Mouse (Mus musculus): ENCODE measurements at regions not wholly inside any gene's neighbourhood (a gene's known extent, or its start where the extent isn't known, plus 50 kb on each side); places are given as distances from the start of the nearest gene placed in this dataset.

DNA sequence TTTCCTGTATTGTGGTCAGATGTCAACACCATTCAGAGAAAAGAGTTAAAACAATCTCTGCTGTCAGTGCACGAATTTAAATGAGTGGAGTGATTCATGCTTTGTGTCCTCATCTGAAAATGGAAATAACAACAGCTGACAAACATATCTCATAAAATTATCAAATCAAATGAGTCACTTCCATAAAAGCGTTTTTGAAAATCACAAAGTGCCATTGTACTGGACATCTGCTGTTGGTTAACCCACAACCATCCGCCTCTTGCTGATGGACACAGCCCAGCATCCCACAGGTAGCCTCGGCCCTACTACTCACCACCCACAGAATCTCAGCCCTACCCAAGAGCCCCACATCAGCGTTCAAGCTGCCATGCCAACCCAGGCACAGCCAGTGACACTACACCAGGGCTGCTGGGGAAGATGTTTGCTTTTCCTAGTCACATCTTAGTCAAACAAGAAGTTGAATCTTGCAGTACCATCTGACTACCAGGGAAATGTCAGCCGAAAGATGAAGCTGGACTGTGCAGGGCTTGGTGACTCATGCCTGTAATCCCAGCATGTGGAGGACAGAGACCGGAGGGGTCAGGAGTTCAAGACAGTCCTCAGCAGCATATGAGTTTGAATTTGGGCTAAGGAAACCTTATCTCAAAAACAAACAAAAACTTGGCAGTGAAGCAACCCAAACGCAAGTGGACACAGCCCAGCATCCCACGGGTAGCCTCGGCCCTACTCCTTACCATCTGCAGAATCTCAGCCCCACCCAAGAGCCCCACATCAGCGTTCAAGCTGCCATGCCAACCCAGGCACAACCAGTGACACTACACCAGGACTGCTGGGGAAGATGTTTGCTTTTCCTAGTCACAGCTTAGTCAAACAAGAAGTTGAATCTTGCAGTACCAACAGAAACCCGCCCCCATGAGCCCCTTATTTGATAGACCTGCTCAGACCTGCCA is 131.9 kb upstream of the Noct start:
- DNase-seq = no peak

DNA sequence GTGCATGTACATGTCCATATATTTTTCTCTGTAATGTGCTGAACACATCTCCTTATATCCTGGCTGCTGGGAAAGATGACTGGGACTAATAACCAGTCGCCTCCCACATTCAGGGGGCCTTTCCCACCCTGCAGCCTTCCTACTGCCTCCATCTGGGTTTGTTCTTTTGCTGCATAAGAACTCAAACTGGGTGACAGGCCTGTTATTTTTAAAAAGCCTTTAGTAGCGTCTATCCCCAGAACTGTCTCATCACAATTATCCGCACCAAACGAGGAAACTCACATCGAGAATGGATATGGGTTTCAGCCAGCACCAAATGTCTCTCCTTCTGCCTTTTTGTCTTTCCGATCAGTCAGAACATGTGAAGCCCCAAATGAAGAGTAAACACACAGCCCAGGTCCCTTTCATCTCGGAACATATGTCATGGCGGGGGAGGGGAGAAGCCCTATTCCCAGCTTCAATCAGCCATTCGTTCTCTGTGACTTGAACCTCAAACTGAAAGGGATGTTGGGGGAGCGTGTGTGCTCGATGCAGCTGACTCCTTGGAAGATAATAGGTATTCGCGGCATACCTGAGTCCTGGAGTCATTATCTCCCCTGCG is 128.3 kb upstream of the Noct start:
- DNase-seq = peak; percentile 34

DNA sequence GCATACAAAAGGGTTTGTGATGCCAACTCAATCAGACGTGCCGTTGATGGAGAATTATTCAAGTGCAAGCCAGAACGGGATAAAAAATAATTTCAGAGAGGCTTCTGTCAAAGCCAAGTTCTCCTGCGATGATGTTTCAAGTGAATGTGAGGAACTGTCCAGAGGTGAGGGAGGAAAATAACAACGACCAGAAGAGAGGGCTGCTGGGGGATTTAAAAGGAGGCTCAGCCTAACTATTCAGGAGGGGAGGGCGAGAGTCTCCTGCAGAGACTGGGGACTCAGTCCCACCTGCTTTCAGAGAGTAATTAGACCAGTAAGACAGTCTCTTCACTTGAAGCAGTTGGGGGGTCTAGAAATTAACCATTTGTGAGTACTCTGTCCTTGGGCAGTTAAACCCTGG is 127.7 kb upstream of the Noct start:
- no peak for DNase-seq

DNA sequence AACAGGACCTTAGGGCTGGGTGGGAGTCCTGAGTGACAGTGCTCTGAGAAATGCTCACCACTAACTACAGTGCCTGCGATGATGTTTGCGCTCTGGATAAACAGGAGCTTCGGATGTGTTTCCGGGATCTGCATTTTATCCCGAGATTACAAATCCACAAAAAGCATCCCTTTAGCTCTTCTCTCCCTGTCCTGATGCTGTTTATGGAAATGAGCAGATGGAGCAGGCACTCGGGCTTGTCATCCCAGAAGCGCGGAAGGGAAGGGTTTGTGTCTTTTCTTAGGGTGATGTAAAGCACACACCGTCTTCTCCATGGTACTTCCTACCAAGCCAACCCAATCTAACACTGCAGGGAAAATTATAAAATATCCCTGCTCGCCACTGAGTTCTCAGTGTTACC is 126.9 kb upstream of the Noct start:
- DNase-seq = no peak

DNA sequence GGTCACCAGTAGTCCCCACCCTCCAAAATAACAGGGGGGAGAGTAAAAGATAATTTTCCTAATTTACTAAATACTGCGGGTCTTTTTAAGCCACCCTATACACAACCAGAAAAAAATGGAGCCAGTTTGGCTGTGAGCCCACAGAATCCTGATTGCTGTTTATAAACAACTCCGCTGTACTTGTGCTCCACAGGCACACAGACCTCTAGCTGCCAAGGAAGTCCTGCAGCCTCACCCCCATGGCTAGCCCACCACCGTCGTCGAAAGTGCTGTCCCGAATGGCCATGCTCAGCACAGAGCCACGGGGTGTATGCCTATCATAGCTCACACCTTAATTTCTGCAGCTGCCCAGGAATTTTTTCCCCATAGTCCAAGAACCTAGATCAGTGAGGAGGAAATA is 124.3 kb upstream of the Noct start:
- no peak for DNase-seq

DNA sequence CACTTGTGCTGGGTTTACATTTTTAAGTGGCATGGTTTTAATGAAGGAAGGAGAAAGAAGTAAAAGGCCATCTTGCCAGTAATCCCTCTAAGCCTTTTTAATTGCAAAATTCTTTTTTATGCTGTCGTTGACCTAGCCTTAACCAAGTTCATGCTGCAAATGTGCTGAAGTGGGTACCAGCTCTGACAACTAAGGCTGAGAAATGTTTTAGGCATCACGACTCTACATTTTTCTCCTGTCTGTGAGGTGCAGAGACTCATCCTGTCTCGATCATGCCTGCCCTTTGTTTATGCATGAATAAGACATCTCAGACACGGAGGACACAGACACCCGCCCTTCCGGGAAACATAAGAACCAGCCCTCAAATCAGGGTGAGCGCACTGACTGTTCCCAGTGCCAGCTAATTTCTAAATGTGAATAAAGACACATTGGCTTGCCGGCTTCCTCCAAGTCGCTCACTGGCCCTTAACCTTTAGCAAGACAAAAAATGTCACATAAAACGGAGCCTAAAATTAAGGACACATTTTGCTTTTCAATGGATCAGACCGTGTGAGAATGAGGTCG is 115.5 kb upstream of the Noct start:
- no peak for DNase-seq

DNA sequence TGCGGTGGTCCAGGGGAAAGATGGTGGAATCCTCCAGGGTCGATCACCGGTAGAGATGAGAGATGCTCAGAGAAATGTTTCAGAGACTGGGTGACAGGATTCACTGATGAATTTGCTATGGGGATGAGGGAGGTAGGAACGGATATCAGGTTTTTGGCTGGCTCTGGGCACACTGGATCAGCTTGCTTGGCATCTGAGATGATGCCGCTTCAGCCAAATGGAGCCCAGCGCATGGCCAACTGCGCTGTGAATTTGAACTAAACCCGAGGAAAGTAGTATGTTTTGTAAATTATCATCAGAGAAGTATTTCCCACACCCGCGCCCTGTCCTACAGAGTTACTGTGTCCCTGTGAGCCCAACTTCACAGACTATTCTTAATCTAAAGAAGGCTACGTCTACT is 113.0 kb upstream of the Noct start:
- no peak for DNase-seq

DNA sequence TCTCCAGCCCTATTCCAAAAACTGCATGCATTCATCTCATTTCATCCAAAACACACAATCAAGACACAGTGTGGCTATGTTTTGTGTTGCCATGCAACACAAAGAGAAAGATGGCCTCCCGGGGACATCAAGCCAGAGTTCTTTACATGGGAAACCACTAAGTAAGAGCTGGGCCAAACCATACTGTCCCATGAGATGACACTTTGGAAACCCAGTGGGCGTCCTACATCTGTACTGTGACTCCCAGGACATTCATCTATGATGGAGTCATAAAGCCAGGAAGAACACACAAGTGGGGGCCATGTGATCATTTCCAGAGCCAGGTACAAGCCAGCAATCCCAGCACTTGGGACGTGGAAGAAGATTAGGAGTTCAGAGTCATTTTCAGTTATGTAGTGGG is 111.9 kb upstream of the Noct start:
- no peak for DNase-seq

DNA sequence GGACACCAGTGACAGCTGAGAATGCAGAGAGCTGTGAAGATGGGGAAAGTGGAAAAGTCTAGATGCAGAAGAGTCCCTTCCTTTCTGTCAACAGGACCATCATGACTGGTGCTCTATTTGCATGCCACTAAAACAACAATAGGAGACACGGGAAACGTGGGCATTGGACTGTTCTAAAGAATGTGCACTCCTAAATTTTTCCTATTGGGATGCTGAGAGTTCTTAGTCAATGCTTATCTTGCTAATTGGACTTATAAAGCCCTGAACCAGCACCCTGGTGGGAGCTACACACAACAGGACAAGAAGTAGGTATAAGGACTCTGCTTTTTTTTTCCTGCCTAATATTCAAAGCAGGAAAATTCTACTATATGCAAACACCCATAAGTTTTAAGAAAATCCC is 108.3 kb upstream of the Noct start:
- no peak for DNase-seq

DNA sequence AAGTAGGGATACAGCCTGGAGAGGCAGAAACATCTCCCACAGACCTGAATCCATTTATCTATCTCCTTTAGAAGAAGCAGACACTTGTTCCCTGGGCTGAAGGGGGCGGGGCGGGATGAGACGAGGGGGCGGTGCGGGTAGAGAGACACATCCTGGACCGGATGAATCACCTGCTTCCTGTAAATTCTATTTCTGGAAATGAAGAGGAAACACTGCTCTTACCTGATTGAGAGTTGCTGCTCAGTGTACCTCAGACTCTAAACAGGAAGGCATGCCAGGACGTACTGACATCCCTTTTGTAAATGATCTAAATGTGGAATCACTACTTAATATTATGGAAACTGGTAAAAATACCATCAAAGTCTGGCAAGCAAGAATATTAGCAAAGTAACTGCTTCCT is 105.5 kb upstream of the Noct start:
- DNase-seq = no peak

DNA sequence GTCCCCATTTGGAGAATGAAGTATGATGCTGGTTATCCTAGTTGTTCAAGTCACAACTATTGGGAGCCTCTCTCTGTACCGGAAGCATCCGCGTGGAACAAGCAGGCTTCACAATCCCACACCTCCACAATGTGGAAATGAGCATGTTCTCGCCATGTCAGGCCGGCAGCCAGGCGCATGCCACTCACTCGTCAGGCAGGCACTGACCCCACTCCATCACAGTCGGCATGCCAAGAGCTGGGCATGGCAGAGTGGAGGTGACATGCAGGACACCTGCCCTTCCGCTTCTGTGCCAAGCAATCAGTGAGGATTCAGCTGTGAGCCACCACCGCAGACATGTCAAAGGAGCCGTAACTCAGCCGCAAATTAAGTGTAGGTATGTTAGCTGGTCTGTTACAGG is 103.7 kb upstream of the Noct start:
- peak; percentile 30 for DNase-seq

DNA sequence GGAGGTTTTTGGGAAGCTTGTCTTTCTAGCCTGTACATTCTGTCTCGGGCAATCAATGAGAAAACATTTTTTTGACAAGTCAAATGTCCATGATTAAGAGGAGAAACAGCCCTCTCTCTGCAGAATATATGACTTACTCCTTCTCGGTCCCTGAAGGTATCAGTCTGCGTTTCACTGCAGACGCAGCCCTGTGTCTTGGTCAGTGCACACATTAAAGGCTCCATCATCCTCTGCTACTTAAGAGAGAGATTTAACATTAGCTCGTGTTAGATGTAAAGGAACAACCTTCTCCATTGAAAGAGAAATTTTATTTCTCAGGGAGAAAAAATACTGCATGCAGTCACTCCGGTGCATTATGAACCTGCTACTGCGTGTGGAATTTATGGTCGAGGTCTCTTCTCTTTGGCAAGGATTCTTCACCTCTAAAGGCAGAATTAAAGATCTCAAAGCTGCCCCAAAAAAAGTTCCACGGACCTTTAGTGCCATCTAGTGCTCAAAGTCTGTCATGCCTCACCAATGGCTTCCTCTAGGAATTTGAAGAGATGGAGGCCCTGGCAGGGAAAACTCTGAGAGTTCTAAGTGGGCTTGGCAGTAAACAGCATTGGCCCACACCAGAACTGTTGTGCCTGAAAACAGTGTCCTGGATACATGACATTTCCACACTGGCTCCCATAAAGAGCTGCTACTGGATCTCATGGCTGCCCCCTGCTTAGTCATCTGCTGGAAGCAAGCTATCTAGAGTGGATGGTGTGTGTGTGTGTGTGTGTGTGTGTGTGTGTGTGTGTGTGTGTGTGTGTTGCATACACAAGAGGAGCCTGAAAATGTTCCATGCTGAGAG is 102.3 kb upstream of the Noct start:
- DNase-seq = peak; percentile 23

DNA sequence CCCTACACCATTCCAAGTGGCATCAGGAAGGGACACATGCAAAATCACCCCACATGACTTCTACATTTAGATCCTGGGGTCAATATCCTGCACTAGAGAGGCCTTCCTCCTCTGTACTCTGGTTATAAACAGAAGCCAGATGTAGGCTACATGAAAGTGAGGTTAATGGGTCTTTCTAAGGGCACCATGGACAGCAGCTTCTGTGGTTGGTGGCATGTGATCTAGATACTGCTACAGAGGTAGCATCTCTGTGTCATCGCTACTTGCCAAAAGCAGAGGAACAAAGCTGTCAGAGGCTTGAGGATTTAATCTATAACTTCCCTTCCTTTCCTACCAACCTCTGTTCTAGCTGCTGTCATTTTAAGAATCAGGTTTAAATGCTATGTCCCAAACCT is 101.7 kb upstream of the Noct start:
- no peak for DNase-seq

DNA sequence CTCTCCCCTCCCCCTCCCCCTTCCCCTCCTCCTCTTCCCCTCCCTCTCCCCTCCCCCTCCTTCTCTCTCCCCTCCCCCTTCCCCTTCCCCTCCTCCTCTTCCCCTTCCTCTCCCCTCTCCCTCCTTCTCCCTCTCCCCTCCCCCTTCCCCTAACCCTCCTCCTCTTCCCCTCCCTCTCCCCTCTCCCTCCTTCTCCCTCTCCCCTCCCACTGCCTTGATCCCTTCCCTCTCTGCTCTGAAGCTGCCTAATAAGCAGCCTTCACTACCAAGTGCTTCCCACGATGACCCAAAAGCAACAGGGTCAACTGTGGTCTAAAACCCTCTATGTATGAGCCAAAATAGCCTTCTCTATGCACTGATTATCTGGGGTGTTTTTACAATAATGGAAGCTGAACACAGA is 96.4 kb upstream of the Noct start:
- DNase-seq = no peak

DNA sequence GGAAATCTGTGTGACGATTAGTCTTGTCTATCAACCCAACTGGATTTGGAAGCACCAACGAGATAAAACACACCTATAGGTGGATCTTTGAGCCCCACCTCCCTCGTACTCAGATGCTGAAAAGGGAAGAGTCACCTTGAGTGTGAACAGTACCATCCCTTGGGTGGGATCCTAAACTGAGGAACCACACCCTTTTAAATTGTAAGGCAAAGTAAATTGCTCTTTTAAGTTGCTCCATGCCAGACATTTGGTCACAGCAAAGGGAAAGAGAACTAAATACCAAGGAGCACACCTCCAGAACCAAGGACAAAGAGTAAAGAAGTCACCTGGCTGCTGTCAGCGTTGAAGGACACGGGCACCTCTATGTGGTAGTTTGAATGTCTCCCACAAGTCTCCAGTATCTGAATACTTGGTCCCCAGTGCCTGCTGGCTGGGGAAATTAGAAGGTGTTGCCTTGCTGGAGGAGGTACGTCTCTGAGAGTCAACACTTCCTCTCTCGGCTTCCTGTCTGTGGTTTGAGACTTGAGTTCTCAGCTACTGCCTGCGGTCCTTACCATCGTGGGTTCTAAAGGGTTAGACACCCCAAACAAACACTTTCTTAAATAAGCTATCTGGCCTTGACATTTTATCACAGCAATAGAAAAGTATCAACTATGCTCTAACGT is 95.6 kb upstream of the Noct start:
- no peak for DNase-seq

DNA sequence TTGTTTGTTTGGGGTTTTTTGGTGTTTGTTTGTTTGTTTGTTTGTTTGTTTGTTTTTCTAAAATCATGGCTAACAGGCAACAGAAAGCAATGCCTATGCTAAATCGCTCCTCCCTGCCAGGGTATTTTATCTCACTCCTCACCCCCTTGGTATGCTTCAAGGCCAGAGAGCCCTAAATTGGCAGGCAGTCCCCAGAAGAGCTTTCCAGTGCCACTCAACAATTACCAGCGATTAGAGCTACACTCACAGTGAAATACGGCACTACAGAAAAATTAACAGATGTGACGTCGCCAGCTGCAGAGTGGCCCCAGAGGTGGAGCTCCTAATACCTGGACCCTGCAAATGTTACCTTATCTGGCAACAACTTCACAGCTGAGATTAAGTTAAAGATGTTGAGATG is 93.5 kb upstream of the Noct start:
- DNase-seq = no peak

DNA sequence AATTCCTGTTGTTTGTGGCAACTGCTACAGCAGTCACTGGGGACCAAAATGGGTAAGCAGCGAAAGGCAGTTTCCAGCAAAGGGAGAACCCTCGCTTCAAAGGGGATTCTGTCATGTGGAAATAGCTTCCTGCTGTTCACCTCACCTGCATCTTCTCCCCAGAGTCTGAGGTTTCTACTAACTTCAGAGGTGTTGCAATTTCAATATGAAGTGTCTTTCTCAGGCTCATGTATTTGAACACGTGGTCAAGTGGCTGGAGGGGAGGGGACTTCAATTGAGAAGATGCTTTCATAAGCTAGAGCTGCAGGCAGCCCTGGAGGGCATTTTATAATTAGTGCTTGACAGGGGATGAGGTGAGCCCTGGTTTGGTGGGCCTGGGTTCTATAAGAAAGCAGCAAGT is 92.9 kb upstream of the Noct start:
- no peak for DNase-seq

DNA sequence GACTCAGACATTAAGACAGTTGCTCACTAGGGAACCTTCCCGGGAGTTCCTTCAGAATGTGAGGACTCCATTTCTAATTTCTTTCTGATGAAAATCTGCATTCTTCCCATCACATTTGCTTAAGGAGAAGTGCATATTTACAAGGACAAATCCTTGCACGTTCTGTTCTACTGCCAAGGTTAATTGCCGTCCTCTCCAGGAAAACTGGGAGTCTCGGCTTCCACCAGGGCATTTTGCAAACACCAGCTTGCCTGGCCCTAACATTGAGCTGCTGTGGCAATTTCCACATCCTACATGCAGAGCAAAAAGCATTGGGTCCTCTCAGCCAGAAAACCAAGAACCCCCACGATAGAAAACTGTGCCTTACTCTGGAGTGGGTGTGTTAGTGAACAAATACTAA is 91.5 kb upstream of the Noct start:
- no peak for DNase-seq

DNA sequence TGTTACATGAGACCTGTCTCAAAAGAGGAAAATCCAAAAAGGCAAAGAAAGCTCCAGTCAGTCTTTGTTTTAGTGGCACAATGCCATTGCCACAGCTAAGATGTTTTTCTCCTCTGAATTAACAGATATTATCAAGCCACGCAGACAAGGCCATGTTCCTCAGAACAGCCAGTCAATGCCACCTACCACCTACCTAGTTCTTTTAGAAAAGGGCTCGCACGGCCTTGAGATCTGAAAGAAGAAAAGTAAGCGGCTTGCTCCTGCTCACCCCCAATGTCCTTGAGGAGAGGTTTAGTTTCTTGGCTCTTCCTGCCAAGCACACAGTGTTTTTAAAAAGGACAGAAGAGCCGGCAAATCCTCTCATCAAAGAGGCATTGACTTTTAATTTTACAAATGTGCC is 88.7 kb upstream of the Noct start:
- no peak for DNase-seq

DNA sequence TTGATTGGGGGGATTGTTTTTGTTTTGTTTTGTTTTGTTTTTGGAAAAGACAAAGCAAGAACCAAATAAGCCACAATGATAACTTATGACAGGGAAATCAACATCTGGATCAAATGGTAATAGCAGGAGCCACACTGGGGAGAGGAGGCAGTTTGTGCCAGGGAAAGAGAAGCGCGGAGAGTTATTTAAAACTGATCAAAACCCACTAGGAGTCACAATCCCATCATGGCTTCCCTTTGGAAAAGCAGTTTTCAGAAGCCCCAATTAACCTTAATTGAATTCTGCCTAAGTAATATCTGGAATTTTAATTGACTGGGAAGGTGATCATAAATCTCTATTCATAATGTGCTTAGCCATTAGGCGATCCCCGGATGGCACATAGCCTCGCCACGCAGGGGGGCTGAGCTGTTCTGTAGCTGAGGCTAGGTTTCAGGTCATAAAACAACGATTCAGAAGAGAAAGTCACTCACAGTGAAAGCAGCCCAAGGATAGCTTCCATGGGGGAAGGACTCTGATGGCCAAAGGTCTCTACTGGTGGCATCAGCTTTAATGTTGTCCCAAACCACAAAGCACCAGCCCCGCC is 86.4 kb upstream of the Noct start:
- no peak for DNase-seq

DNA sequence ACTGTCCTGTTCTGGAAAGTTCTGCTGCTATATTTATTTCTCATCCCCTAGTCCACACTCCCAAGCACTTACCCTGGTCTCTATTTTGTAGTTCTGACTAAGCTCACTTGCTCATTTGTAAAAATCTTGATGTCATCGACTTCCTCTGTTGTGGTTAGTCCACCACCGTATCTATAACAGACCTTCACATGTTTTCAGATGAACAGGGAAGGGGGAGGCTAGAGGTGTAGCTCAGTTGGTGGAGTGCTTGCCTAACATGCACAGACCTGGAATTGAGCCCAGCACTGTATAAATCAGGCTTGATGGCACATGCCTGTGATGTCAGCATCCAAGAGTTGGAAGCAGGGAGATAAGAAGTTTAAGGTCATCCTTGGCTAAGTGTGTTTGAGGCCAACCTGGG is 78.3 kb upstream of the Noct start:
- no peak for DNase-seq

DNA sequence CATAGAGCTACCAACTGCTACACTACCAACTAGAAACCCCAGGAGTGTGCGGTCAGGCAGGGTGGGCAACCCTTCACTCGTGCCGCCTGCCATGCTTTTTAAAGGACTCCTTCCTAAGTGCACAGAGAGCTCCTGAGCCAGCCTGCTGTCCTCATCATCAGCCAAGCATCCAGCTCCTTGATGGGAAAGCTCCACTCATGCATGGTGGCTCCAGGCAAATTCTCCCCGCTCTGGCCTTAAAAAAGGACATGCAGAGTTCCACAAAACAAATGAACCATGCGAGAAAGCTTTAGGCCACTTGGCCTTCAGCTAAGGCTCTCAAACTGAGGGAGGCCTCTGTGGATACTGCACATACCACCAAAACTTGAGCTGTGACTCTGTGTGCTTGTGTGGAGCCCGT is 74.2 kb upstream of the Noct start:
- DNase-seq = no peak

DNA sequence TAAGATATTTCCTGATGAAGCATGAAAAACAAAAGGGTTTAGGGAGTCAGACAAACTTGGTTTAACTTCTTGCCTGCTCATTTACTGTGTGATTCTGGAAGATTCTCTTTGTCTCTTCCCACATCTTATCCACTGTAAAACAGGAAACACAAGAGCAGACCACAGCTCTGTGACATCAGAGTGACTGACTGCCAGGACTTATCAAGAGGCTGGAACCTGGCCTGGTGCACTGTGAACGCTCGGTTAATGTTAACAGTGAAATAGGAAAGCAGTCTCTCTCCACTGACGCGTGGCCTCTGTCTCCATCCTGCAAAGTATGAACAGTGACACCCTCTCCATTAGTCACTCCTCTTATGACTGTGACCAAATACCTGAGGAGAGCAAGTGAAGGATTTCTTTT is 73.1 kb upstream of the Noct start:
- DNase-seq = no peak

Measured in cerebellum, adult 11-12 months (tissue).